Mouse (Mus musculus): ENCODE measurements around the gene Tbxa2r.

Gene Tbxa2r

GRCm38 (mm10) chr10:81328386-81328785, at the start of gene Tbxa2r:
Gene Tbxa2r, plus strand, starts transcription at chr10:81328731.
- peak; percentile 94 to 96 for DNase-seq (ENCODE audit: inconsistent age in 2 of 2, low spot score in 1 of 2)

GRCm38 (mm10) chr10:81279496-81279895, 49.0 kb upstream of the Tbxa2r start:
- DNase-seq (ENCODE audit: inconsistent age in 2 of 2, low spot score in 1 of 2), result no peak

- no peak for DNase-seq (ENCODE audit: inconsistent age in 2 of 2, low spot score in 1 of 2)
Measured at GRCm38 (mm10) chr10:81284189-81284588, 44.3 kb upstream of the Tbxa2r start.

GRCm38 (mm10) chr10:81284719-81285118, 43.8 kb upstream of the Tbxa2r start:
- no peak for DNase-seq (ENCODE audit: inconsistent age in 2 of 2, low spot score in 1 of 2)

GRCm38 (mm10) chr10:81285694-81286450, 42.7 kb upstream of the Tbxa2r start:
- peak; percentile 86 to 94 for DNase-seq (ENCODE audit: inconsistent age in 2 of 2, low spot score in 1 of 2)

- DNase-seq (ENCODE audit: inconsistent age in 2 of 2, low spot score in 1 of 2), result no peak
Measured at GRCm38 (mm10) chr10:81286586-81286985, 41.9 kb upstream of the Tbxa2r start.

- peak in 1 of 2 experiments; percentile 80 for DNase-seq (ENCODE audit: inconsistent age in 2 of 2, low spot score in 1 of 2)
Measured at GRCm38 (mm10) chr10:81287513-81288157, 40.9 kb upstream of the Tbxa2r start.

GRCm38 (mm10) chr10:81288601-81289000, 39.9 kb upstream of the Tbxa2r start:
- peak in 1 of 2 experiments; percentile 74 for DNase-seq (ENCODE audit: inconsistent age in 2 of 2, low spot score in 1 of 2)

GRCm38 (mm10) chr10:81289278-81289677, 39.3 kb upstream of the Tbxa2r start:
- DNase-seq (ENCODE audit: inconsistent age in 2 of 2, low spot score in 1 of 2), result peak; percentile 66 to 81

- peak in 1 of 2 experiments; percentile 50 for DNase-seq (ENCODE audit: inconsistent age in 2 of 2, low spot score in 1 of 2)
Measured at GRCm38 (mm10) chr10:81289811-81290210, 38.7 kb upstream of the Tbxa2r start.

GRCm38 (mm10) chr10:81290698-81291460, 37.7 kb upstream of the Tbxa2r start:
- DNase-seq (ENCODE audit: inconsistent age in 2 of 2, low spot score in 1 of 2), result peak in 1 of 2 experiments; percentile 56

GRCm38 (mm10) chr10:81291511-81292104, 36.9 kb upstream of the Tbxa2r start, which contains the start of gene Tjp3:
Gene Tjp3, minus strand, starts transcription at chr10:81291581.
- no peak for DNase-seq (ENCODE audit: inconsistent age in 2 of 2, low spot score in 1 of 2)

GRCm38 (mm10) chr10:81292554-81293333, 35.8 kb upstream of the Tbxa2r start, which contains the start of gene Pip5k1c:
Gene Pip5k1c, plus strand, starts transcription at chr10:81292963.
- DNase-seq (ENCODE audit: inconsistent age in 2 of 2, low spot score in 1 of 2), result peak; percentile 100

GRCm38 (mm10) chr10:81293334-81294030, 35.0 kb upstream of the Tbxa2r start:
- no peak for DNase-seq (ENCODE audit: inconsistent age in 2 of 2, low spot score in 1 of 2)

GRCm38 (mm10) chr10:81294442-81294841, 34.1 kb upstream of the Tbxa2r start:
- DNase-seq (ENCODE audit: inconsistent age in 2 of 2, low spot score in 1 of 2), result no peak

- DNase-seq (ENCODE audit: inconsistent age in 2 of 2, low spot score in 1 of 2), result no peak
Measured at GRCm38 (mm10) chr10:81295185-81295584, 33.3 kb upstream of the Tbxa2r start.

GRCm38 (mm10) chr10:81297246-81297645, 31.3 kb upstream of the Tbxa2r start:
- DNase-seq (ENCODE audit: inconsistent age in 2 of 2, low spot score in 1 of 2), result no peak

GRCm38 (mm10) chr10:81297845-81298244, 30.7 kb upstream of the Tbxa2r start:
- peak; percentile 67 to 81 for DNase-seq (ENCODE audit: inconsistent age in 2 of 2, low spot score in 1 of 2)

GRCm38 (mm10) chr10:81298369-81299100, 30.0 kb upstream of the Tbxa2r start:
- DNase-seq (ENCODE audit: inconsistent age in 2 of 2, low spot score in 1 of 2), result peak in 1 of 2 experiments; percentile 47
